In genomic region chr1:191277549-191278059, GRCm38 (mm10) we compare ENCODE assay signal across 8 mouse cellular contexts. TPM values are rescaled to one million over a fixed set of nuclear protein-coding genes. Genes with fewer than 3 reads are reported as not detected.
DNase-seq lines count a peak whose midpoint lies in the region; ATAC-seq and TF ChIP-seq lines count a peak whose summit lies in the region.

No protein-coding gene starts in this region.

- no peak overlapping the region for H3K27ac ChIP-seq in hindbrain, embryonic 15.5 days (replicated peaks)
- H3K27ac ChIP-seq in hindbrain, embryonic 16.5 days (ENCODE audit: low read depth, low read length): no peak overlapping the region
- H3K27ac ChIP-seq in liver, embryonic 14.5 days: no peak overlapping the region
- peak overlapping the region; percentile 48; the same call in 1 of the 2 replicates for H3K27ac ChIP-seq in stomach, embryonic 16.5 days (ENCODE audit: low read length)
- H3K27ac ChIP-seq in midbrain, embryonic 13.5 days: no peak overlapping the region

- no peak overlapping the region for H3K4me2 ChIP-seq in hindbrain, embryonic 15.5 days
- no peak overlapping the region for H3K4me2 ChIP-seq in hindbrain, embryonic 16.5 days (ENCODE audit: low read length)
- no peak overlapping the region for H3K4me2 ChIP-seq in liver, embryonic 14.5 days (ENCODE audit: low read depth)
- H3K4me2 ChIP-seq in stomach, embryonic 16.5 days (ENCODE audit: low read depth, low read length): no peak overlapping the region
- no peak overlapping the region for H3K4me2 ChIP-seq in midbrain, embryonic 13.5 days (replicated peaks)

- no peaks in the 10 kb centered on the region for H3K9me3 ChIP-seq in hindbrain, embryonic 15.5 days
- no peaks in the 10 kb centered on the region for H3K9me3 ChIP-seq in hindbrain, embryonic 16.5 days (ENCODE audit: control insufficient read depth, low read length)
- no peaks in the 10 kb centered on the region for H3K9me3 ChIP-seq in liver, embryonic 14.5 days (ENCODE audit: control insufficient read depth, low read length)
- no peaks in the 10 kb centered on the region for H3K9me3 ChIP-seq in stomach, embryonic 16.5 days (replicated peaks; ENCODE audit: control insufficient read depth, low read length)
- no peaks in the 10 kb centered on the region for H3K9me3 ChIP-seq in midbrain, embryonic 13.5 days

- no peaks in the 10 kb centered on the region for H3K27me3 ChIP-seq in hindbrain, embryonic 15.5 days
- H3K27me3 ChIP-seq in hindbrain, embryonic 16.5 days (replicated peaks; ENCODE audit: control insufficient read depth, insufficient read depth, low read length): no peaks in the 10 kb centered on the region
- H3K27me3 ChIP-seq in liver, embryonic 14.5 days (ENCODE audit: control insufficient read depth, insufficient read depth, low read length): no peaks in the 10 kb centered on the region
- no peaks in the 10 kb centered on the region for H3K27me3 ChIP-seq in stomach, embryonic 16.5 days (ENCODE audit: control insufficient read depth, insufficient read depth, low read length)
- no peaks in the 10 kb centered on the region for H3K27me3 ChIP-seq in midbrain, embryonic 13.5 days

- no peak overlapping the region for H3K4me3 ChIP-seq in hindbrain, embryonic 15.5 days
- no peak overlapping the region for H3K4me3 ChIP-seq in hindbrain, embryonic 16.5 days (ENCODE audit: low read length)
- H3K4me3 ChIP-seq in liver, embryonic 14.5 days (ENCODE audit: insufficient read depth in 1 of 2, low read depth in 2 of 2, low read length in 2 of 2): no peak overlapping the region
- H3K4me3 ChIP-seq in stomach, embryonic 16.5 days (replicated peaks; ENCODE audit: low read length): no peak overlapping the region
- no peak overlapping the region for H3K4me3 ChIP-seq in midbrain, embryonic 13.5 days (replicated peaks)

- ATAC-seq in hindbrain, embryonic 15.5 days (ENCODE audit: low FRiP score, low read depth): peak; percentile 30; the same call in 1 of the 2 replicates
- no peak for ATAC-seq in hindbrain, embryonic 16.5 days
- peak; percentile 68 for ATAC-seq in liver, embryonic 14.5 days (ENCODE audit: insufficient read depth)
- peak; percentile 81; the same call in 1 of the 2 replicates for ATAC-seq in stomach, embryonic 16.5 days (ENCODE audit: insufficient read depth, low FRiP score)
- no peak for ATAC-seq in midbrain, embryonic 13.5 days

- no peak for TF ChIP-seq EP300 in liver, embryonic 14.5 days (IDR thresholded peaks at IDR 0.05; ENCODE audit: low read depth)

- no peaks in the 10 kb centered on the region for H3K36me3 ChIP-seq in hindbrain, embryonic 15.5 days
- H3K36me3 ChIP-seq in hindbrain, embryonic 16.5 days (ENCODE audit: control insufficient read depth, insufficient read depth, low read length): no peaks in the 10 kb centered on the region
- no peaks in the 10 kb centered on the region for H3K36me3 ChIP-seq in liver, embryonic 14.5 days (replicated peaks; ENCODE audit: control insufficient read depth, insufficient read depth, low read depth)
- no peaks in the 10 kb centered on the region for H3K36me3 ChIP-seq in stomach, embryonic 16.5 days (ENCODE audit: control insufficient read depth, insufficient read depth, low read length)
- H3K36me3 ChIP-seq in midbrain, embryonic 13.5 days: no peaks in the 10 kb centered on the region

- H3K9ac ChIP-seq in hindbrain, embryonic 15.5 days: no peak overlapping the region
- H3K9ac ChIP-seq in hindbrain, embryonic 16.5 days (ENCODE audit: low read depth, low read length): no peak overlapping the region
- no peak overlapping the region for H3K9ac ChIP-seq in liver, embryonic 14.5 days (replicated peaks)
- no peak overlapping the region for H3K9ac ChIP-seq in stomach, embryonic 16.5 days (ENCODE audit: low read length)
- no peak overlapping the region for H3K9ac ChIP-seq in midbrain, embryonic 13.5 days (replicated peaks)

- TF ChIP-seq CTCF in liver, embryonic 14.5 days (IDR thresholded peaks at IDR 0.05; ENCODE audit: low read depth): no peak

- WGBS in hindbrain, embryonic 15.5 days: 82% methylated on average over 14 of the region's 14 CpGs
- 81% methylated on average over 14 of the region's 14 CpGs for WGBS in hindbrain, embryonic 16.5 days
- WGBS in liver, embryonic 14.5 days (ENCODE audit: insufficient replicate concordance): 54% methylated on average over 14 of the region's 14 CpGs
- 51% methylated on average over 14 of the region's 14 CpGs for WGBS in stomach, embryonic 16.5 days
- whole genome bisulfite sequencing in midbrain, embryonic 13.5 days: 77% methylated on average over 14 of the region's 14 CpGs

- H3K4me1 ChIP-seq in hindbrain, embryonic 15.5 days (replicated peaks): no peaks in the 10 kb centered on the region
- H3K4me1 ChIP-seq in hindbrain, embryonic 16.5 days (ENCODE audit: control insufficient read depth, insufficient read depth, low read depth, low read length): no peaks in the 10 kb centered on the region
- peaks cover 0 to 5% of the 10 kb centered on the region in 2 experiments; a peak in 1 of 4 replicates for H3K4me1 ChIP-seq in liver, embryonic 14.5 days (replicated peaks; ENCODE audit: control insufficient read depth in 2 of 2, insufficient read depth in 2 of 2, low read length in 1 of 2)
- 0 out of 2 replicates have a peak, but pooled peaks cover 7% of the 10 kb centered on the region for H3K4me1 ChIP-seq in stomach, embryonic 16.5 days (ENCODE audit: control insufficient read depth, insufficient read depth, low read length)
- H3K4me1 ChIP-seq in midbrain, embryonic 13.5 days (replicated peaks): no peaks in the 10 kb centered on the region; the same call in 1 of the 2 replicates

- intact Hi-C loops in gastrocnemius, postnatal 36 days (cut with DNase I): loop anchor here (5.0 kb wide), 1 partner anchor 125 kb away; no protein-coding TSS in a partner anchor

- peak; percentile 33 to 43 for DNase-seq in gastrocnemius, postnatal 36 days
- DNase-seq in liver, embryonic 14.5 days (ENCODE audit: low read depth in 3 of 3, low spot score in 3 of 3): peak; percentile 46 to 50 (median 47)
- no peak for DNase-seq in right cerebral cortex, postnatal 25 days
- no peak for DNase-seq in thymus, postnatal 25 days

RNA-seq across cellular contexts. Expression of gene Nenf, which starts 40.4 kb away (rescaled TPM):
- polyA plus RNA-seq in hindbrain, embryonic 15.5 days (2015; fragmentation: Nextera tagmentation; extraction: Ambion mirVana): 138 TPM in 2 replicates
- 141 and 149 TPM in 2 replicates for polyA plus RNA-seq in hindbrain, embryonic 16.5 days (2015; fragmentation: Nextera tagmentation; extraction: Ambion mirVana)
- total RNA-seq in gastrocnemius, postnatal 36 days (2021): 10 to 100 TPM; 55.2 to 61.5 TPM
- 26.5 and 29.4 TPM in 2 replicates for polyA plus RNA-seq in liver, embryonic 14.5 days (2012; rRNA removed)
- polyA plus RNA-seq in liver, embryonic 14.5 days (2014; fragmentation: Nextera tagmentation; extraction: Ambion mirVana): 34.9 and 35.3 TPM in 2 replicates
- 86.0 and 91.3 TPM in 2 replicates for polyA plus RNA-seq in stomach, embryonic 16.5 days (2015; fragmentation: Nextera tagmentation; extraction: Ambion mirVana)
- polyA plus RNA-seq in midbrain, embryonic 13.5 days (2015; fragmentation: Nextera tagmentation; extraction: Ambion mirVana): 81.7 and 87.5 TPM in 2 replicates

RNA-seq across cellular contexts. Expression of gene Tmem206, which starts 48.1 kb away (rescaled TPM):
- polyA plus RNA-seq in hindbrain, embryonic 15.5 days (2015; fragmentation: Nextera tagmentation; extraction: Ambion mirVana): 35.9 and 36.1 TPM in 2 replicates
- polyA plus RNA-seq in hindbrain, embryonic 16.5 days (2015; fragmentation: Nextera tagmentation; extraction: Ambion mirVana): 33.1 and 35.1 TPM in 2 replicates
- total RNA-seq in gastrocnemius, postnatal 36 days (2021): 1 to 10 TPM; 1.5 to 1.8 TPM
- polyA plus RNA-seq in liver, embryonic 14.5 days (2012; rRNA removed): 3.7 and 4.1 TPM in 2 replicates
- 6.3 and 7.6 TPM in 2 replicates for polyA plus RNA-seq in liver, embryonic 14.5 days (2014; fragmentation: Nextera tagmentation; extraction: Ambion mirVana)
- 18.2 and 18.3 TPM in 2 replicates for polyA plus RNA-seq in stomach, embryonic 16.5 days (2015; fragmentation: Nextera tagmentation; extraction: Ambion mirVana)
- 46.9 and 48.7 TPM in 2 replicates for polyA plus RNA-seq in midbrain, embryonic 13.5 days (2015; fragmentation: Nextera tagmentation; extraction: Ambion mirVana)

RNA-seq across cellular contexts. Expression of gene Atf3, which starts 59.8 kb away (rescaled TPM):
- 0.73 and 1.8 TPM in 2 replicates for polyA plus RNA-seq in hindbrain, embryonic 15.5 days (2015; fragmentation: Nextera tagmentation; extraction: Ambion mirVana)
- 1.7 and 2.1 TPM in 2 replicates for polyA plus RNA-seq in hindbrain, embryonic 16.5 days (2015; fragmentation: Nextera tagmentation; extraction: Ambion mirVana)
- 10 to 100 TPM; 11.9 to 18.8 TPM for total RNA-seq in gastrocnemius, postnatal 36 days (2021)
- polyA plus RNA-seq in liver, embryonic 14.5 days (2012; rRNA removed): 0.53 and 0.76 TPM in 2 replicates
- polyA plus RNA-seq in liver, embryonic 14.5 days (2014; fragmentation: Nextera tagmentation; extraction: Ambion mirVana): 0.94 and 1.3 TPM in 2 replicates
- polyA plus RNA-seq in stomach, embryonic 16.5 days (2015; fragmentation: Nextera tagmentation; extraction: Ambion mirVana): 4.7 and 5.9 TPM in 2 replicates
- 0.83 and 1.2 TPM in 2 replicates for polyA plus RNA-seq in midbrain, embryonic 13.5 days (2015; fragmentation: Nextera tagmentation; extraction: Ambion mirVana)

Comparison
In these comparisons a context has a peak if more than half of its experiments do, and no peak if none do; other contexts are left out.
1. ATAC-seq: peak in hindbrain, embryonic 15.5 days (single experiment), liver, embryonic 14.5 days (single experiment) and stomach, embryonic 16.5 days (single experiment); none in hindbrain, embryonic 16.5 days (single experiment) and midbrain, embryonic 13.5 days (single experiment).
2. DNase-seq: peak in gastrocnemius, postnatal 36 days (2 of 2) and liver, embryonic 14.5 days (3 of 3); none in right cerebral cortex, postnatal 25 days (single experiment) and thymus, postnatal 25 days (single experiment).